Mouse (Mus musculus): ENCODE measurements around the gene Bmx.
A peak's percentile ranks its signal among the peaks of the same experiment; 100 is the strongest.

Bmx gene

GRCm38 (mm10) chrX:164258057-164258456 is at the start of gene Bmx:
Gene Bmx, minus strand, starts transcription at chrX:164258193.
- no peak for DNase-seq (ENCODE audit: low read depth)

DNA sequence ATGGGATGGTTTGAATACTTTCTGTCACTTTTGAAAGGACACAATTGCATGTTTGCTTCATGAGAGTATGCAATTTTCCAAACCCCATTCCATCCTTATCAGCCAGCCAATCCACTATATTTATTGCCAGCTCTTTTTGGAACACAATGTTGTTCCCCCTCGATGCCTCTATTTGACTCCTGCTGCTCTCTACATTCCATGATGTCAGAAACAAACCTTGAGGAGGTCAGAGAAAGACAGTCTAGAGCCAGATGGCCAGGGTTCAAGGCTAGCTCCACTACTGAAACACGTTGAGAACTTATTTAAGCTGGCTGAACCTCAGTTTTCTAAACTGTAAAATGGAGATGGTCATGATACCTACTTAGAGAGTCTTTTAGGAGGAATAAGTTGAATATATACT is 48.3 kb upstream of the Bmx start:
- DNase-seq (ENCODE audit: low read depth): no peak

GRCm38 (mm10) chrX:164291147-164291546 is 33.2 kb upstream of the Bmx start:
- DNase-seq (ENCODE audit: low read depth): no peak

DNA sequence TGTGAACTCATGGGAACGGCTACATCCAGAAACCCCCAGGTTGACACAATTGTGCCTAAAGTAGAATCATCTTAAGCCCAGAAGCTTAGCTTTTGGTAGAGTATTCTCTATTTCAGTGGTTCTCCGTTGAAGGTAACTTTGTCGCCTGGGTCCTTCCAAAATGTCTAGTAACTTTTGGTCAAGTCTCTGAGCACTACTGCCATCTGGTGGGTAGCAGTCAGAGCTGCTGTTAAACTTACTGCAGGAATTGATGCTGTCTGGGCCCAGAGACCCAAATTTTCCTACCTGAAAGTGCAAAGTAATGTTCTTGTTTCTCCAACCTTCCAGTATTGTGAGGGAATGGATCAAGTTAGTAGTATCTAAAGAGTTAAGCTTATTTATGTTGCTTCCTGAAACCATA is 29.1 kb upstream of the Bmx start:
- no peak for DNase-seq (ENCODE audit: low read depth)

DNA sequence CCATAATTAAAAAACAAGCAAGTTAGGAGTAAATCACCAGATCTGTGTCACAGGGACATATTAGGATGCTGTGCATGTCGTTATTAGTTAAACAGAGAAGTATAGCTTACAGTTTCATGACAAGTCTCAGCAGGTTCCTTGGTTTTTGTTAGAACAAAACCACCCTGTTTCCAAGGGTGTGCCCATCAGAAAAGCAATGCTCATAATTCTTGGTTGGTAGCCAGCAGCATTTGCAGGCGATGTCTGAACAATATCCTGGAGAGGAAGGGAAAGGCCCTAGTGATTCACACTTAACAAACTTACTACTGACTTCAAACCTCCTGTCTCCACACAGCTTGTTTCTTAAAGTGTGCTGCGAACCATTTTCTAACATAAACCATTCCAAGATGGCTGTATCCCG is 25.8 kb upstream of the Bmx start:
- DNase-seq (ENCODE audit: low read depth): no peak

- DNase-seq (ENCODE audit: low read depth): no peak
Observed at GRCm38 (mm10) chrX:164280918-164281647, 23.1 kb upstream of the Bmx start.

DNA sequence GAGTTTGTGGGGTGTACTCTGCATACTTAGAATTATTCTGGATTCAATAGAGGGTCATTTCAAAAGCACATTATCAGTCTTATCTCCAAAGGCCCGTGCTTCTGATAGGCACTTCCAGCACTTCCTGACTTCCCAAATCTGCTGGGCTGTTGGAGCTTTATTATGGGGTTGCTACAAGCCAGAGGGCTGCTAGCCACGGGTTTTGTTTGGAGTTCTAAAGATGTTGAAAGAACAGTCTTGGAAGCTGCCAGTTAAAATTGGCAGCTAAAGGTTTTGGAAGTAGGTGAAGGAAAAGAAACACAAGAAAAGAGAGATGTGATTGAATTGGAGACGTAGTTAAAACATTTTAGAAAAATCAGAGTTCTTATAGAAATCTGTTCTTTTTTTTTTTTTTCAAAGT is 17.5 kb upstream of the Bmx start:
- no peak for DNase-seq (ENCODE audit: low read depth)

- DNase-seq (ENCODE audit: low read depth): no peak
Observed at GRCm38 (mm10) chrX:164270603-164271002, 12.6 kb upstream of the Bmx start.

GRCm38 (mm10) chrX:164269285-164269761 is 11.3 kb upstream of the Bmx start, which contains the start of gene Pir:
Gene Pir, plus strand, starts transcription at chrX:164269371.
- peak; percentile 68 for DNase-seq (ENCODE audit: low read depth)

DNA sequence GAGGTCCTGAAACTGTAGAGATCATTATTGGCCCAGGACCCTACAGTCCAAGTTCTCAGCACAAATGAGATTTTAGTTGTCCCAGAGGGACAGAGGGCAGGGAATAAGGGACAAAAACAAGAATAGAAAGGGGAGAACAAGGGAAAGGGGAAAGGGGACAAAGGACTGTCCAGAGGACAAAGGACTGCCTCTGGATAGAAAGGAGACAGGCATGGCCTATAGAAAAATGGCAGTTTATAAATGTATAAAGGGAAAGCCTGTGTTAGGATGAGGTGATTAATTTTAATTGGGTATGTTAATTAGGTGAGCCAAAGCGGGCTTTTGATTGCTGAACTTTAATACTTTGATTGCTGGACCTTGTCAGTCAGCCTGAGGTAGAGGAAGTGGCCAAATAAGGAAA is 6.9 kb upstream of the Bmx start:
- DNase-seq (ENCODE audit: low read depth): no peak

DNA sequence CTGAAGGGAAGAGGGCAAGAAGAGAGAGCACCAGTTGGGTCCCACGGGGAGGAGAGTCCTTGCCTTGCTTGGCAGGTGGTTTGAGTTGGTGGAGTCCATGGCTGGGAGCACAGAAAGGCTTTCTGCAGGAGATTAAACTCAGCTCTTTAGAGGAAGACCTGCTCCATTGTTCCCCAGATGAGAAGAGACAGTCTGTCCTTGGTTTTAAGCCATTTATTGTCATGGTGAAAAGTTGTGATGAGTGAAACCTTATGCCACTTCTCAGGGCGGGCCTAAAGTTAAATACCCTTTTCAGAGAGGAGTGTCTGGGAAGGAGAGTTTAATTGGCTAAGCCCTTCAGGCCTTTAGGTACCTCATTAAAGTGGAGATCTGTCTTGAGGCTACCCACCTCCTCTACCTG is 4.3 kb upstream of the Bmx start:
- DNase-seq (ENCODE audit: low read depth): no peak

- DNase-seq (ENCODE audit: low read depth): no peak
Observed at GRCm38 (mm10) chrX:164258662-164259061, 669 bp upstream of the Bmx start.

GRCm38 (mm10) chrX:164256527-164256926 is 1.5 kb downstream of the Bmx start:
- DNase-seq (ENCODE audit: low read depth): no peak

DNA sequence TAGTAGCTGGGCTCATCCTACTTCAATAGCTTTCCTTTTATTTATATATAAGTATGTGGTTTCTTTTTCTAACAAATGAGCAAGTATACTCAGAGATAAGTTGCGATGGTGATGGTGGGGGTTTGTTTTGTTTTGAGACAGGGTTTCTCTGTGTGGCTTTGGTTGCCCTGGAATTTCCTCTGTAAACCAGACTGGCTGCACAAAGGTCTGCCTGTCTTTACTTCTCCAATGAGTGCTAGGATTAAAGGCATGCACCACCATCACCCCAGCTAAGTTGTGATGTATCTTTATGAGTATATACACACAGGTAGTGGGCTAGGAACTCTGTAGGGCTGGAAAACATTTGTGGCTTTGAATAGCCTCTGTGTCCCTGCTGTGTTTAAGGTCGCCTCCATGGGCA is 11.3 kb downstream of the Bmx start:
- DNase-seq (ENCODE audit: low read depth): no peak

DNA sequence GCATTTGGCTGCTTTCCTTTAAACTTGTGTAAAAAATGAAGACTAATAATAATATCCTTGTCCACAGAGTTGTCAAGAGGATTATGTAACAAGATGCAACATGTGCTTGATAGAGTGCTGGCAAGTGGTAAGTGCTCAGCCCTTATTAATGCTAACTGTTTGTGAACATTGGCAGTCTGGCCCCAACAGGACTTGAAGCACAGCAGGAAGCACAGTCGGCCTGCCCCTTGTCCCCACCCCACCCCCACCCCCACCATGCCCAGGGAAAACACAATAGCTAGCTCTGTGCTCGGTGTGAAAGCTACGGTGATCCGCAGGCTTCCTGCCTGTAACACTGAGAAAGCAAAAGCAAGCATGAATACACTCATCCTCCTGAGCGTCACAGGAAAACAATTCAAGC is 12.3 kb downstream of the Bmx start:
- DNase-seq (ENCODE audit: low read depth): no peak

DNA sequence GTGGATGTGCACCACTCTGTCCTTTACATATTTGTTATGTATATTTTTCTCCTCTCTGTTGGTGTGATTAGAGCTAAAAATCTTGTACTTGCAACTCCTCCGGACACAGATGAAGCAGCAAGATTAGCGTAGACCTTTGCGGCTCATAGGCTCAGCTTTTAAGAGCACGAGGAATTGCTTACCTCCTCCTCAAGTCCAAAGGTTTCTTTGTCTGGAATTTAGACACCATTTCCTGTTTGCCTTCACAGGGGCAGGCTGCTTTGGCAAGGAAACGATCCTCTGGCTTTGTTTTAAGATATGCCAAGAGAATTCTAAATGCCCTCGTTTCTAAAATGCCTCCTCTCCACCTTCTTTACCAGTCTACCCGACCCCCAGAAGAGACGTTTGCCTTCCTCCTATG is 24.6 kb downstream of the Bmx start:
- no peak for DNase-seq (ENCODE audit: low read depth)

DNA sequence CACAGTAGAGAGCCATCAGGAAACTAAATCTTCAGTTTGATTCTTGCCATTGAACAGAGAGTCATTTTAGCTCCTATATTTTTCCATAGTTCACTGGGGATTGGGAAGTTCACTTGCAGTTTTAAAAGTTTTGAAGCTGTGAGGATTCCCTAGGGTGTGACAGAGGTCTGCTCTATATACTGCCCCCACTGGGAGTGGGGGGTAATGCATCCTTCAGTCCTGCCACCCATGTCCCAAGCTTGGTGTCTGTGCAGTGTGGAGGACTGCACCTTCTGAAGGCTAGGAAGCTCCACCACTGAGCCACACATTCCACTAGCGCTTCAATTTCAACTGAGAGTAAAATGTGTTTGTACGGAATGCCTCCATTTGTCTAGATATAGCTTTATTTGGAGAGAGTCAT is 36.0 kb downstream of the Bmx start:
- DNase-seq (ENCODE audit: low read depth): no peak

DNA sequence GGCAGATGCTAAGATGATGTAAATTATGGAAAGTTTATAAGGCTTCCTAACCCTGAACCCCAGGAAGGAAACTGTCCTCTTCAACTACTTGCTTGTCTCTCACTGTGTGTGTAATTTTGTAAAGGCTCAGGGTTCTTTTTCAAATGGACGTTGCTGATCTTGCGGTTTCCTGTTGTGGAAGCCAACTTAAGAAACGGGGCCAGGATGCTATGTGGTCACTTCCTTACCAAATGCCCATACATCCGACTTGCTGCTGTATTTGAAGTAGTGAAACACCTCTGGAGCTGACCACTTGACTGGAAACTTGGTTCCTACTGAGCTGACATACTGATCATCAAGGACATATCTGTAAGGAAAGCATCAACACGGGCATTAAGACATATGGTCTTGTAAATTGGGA is 57.4 kb downstream of the Bmx start:
- DNase-seq (ENCODE audit: low read depth): no peak

- peak; percentile 24 for DNase-seq (ENCODE audit: low read depth)
Observed at GRCm38 (mm10) chrX:164197679-164198078, 60.3 kb downstream of the Bmx start.

DNA sequence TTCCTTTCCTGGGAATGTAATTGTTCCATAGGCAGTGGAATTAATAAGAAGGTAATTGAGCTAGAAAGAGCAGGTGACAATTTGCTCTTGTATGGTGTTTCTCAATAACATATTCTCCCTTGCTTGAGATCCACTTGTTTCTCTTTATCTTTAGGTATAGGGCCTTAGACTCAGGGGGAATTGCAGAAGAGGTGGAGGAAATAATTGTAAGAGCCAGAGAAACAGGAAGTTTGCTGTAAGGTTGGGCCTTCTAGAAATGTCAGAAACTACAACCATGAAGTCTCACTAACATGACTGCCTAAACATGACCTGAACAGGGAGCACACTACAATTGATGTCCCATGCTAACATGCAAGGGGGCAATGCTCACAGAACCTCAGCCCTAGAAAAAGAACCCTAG is 68.1 kb downstream of the Bmx start:
- DNase-seq (ENCODE audit: low read depth): no peak

DNA sequence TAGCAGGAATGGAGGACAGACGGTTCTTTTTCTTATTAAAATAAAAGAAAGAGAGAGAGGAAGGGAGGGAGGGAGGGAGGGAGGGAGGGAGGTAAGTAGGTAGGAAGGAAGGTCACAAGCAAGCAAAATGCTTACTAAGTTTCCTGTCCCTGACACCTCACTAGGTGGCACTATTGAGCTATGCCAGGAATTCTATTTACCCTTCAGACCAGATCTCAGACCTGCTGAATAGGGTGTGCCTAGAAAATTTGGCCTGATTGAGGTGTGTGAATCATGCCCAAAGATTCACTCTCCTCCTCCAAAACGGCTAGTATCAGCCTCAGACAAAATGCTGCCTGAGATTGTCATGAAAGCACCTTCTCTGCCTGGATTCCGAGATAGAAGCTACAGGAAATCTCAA is 74.1 kb downstream of the Bmx start:
- DNase-seq (ENCODE audit: low read depth): peak; percentile 42

- peak; percentile 42 for DNase-seq (ENCODE audit: low read depth)
Observed at GRCm38 (mm10) chrX:164179746-164180145, 78.2 kb downstream of the Bmx start.

DNA sequence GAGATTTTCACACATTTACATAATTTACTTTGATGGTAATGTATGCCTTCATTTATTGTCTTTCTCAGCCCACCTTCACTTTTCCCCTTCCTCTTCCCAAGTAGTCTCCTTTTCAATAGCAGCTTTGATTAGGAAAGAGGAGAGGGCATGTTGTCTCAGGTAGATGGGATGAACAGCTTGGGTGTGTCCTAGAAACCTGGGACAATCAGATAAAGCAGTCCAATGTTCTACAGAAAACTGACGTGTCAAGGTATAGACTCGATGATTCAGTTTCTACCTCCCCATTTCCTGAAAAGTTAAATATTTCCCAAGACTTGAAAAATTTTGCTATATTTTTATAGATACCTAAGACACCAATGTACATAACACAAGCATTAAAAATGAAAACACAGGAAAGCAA is 79.1 kb downstream of the Bmx start:
- no peak for DNase-seq (ENCODE audit: low read depth)

DNA sequence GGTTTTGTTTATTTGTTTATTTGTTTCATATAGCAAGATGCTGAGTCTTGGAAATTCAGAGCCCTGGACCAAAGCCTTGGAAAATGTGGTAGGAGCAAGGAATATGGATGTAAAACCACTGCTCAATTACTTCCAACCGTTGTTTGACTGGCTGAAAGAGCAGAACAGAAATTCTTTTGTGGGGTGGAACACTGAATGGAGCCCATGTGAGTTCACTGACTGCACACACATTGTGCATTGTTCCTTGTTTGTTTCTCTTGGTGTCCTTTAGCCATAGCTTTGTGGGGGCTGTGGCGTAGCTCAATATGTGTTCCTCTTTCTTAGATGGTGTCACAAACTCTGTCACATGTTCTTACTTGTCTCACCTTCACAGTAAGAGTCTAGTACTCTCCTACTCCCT is 82.2 kb downstream of the Bmx start:
- no peak for DNase-seq (ENCODE audit: low read depth)
